In genomic region chr17:41152427-41152826, GRCm38 (mm10) we compare ENCODE assay signal across 24 mouse cellular contexts.
DNase-seq lines count a peak whose midpoint lies in the region; ATAC-seq and TF ChIP-seq lines count a peak whose summit lies in the region.
"Had no signal": no experiment of that assay in that cellular context is flagged by ENCODE, and none has a peak within 500 bp of the region (broad histone marks: within the 10 kb centered on the region; RNA-seq: fewer than 3 reads in every experiment).

No protein-coding gene starts in this region.

- H3K4me1 ChIP-seq in forebrain, postnatal 0 days (ENCODE audit: insufficient read depth) = no peaks in the 10 kb centered on the region
- H3K4me1 ChIP-seq in forebrain, embryonic 13.5 days = no peaks in the 10 kb centered on the region
- H3K4me1 ChIP-seq in hindbrain, embryonic 16.5 days (ENCODE audit: control insufficient read depth, insufficient read depth, low read depth, low read length) = no peaks in the 10 kb centered on the region
- no peaks in the 10 kb centered on the region for H3K4me1 ChIP-seq in hindbrain, embryonic 10.5 days (replicated peaks)
- no peaks in the 10 kb centered on the region for H3K4me1 ChIP-seq in embryonic facial prominence, embryonic 10.5 days
- H3K4me1 ChIP-seq: embryonic facial prominence, embryonic 13.5 days; forebrain, embryonic 12.5 days had no signal

- H3K27me3 ChIP-seq in forebrain, postnatal 0 days (ENCODE audit: insufficient read depth, low read length) = no peaks in the 10 kb centered on the region
- no peaks in the 10 kb centered on the region for H3K27me3 ChIP-seq in forebrain, embryonic 13.5 days
- no peaks in the 10 kb centered on the region for H3K27me3 ChIP-seq in hindbrain, embryonic 16.5 days (replicated peaks; ENCODE audit: control insufficient read depth, insufficient read depth, low read length)
- no peaks in the 10 kb centered on the region for H3K27me3 ChIP-seq in hindbrain, embryonic 10.5 days (ENCODE audit: insufficient read depth, poor library complexity, severe bottlenecking)
- H3K27me3 ChIP-seq in embryonic facial prominence, embryonic 10.5 days (replicated peaks; ENCODE audit: low read depth, poor library complexity, severe bottlenecking) = no peaks in the 10 kb centered on the region
- H3K27me3 ChIP-seq: embryonic facial prominence, embryonic 13.5 days; forebrain, embryonic 12.5 days had no signal

- intact Hi-C loops in left cerebral cortex, postnatal 25 days (cut with DNase I) = no loop called here
- intact Hi-C loops in left cerebral cortex, adult 2 months (cut with DNase I) = no loop called here

- no peak for TF ChIP-seq CTCF in forebrain, postnatal 0 days (IDR thresholded peaks at IDR 0.05; ENCODE audit: low read depth)
- no peak for TF ChIP-seq CTCF in left cerebral cortex, adult 2 months (IDR thresholded peaks at IDR 0.05)

- DNase-seq in forebrain, postnatal 0 days = peak; percentile 13
- no peak for DNase-seq in hindbrain, embryonic 10.5 days (ENCODE audit: low spot score)
- DNase-seq in left cerebral cortex, postnatal 25 days (ENCODE audit: low spot score in 2 of 2) = peak; percentile 4 to 11
- no peak for DNase-seq in left cerebral cortex, adult 2 months (ENCODE audit: extremely low spot score in 1 of 2, low spot score in 2 of 2)
- DNase-seq in embryonic facial prominence, embryonic 10.5 days (ENCODE audit: low spot score) = no peak
- DNase-seq: adrenal gland, adult 8-10 months; adrenal gland, postnatal 25 days; cerebellum, adult 11 months; cerebellum, adult 2 months; cerebellum, adult 9-11 months; cerebellum, postnatal 25 days; gastrocnemius, adult 2 months; gastrocnemius, postnatal 14 days; heart, adult 11 months had no signal

- no peak overlapping the region for H3K4me3 ChIP-seq in forebrain, postnatal 0 days (ENCODE audit: low read depth, low read length)
- no peak overlapping the region for H3K4me3 ChIP-seq in forebrain, embryonic 13.5 days
- H3K4me3 ChIP-seq in hindbrain, embryonic 16.5 days (ENCODE audit: low read length) = no peak overlapping the region
- no peak overlapping the region for H3K4me3 ChIP-seq in hindbrain, embryonic 10.5 days
- H3K4me3 ChIP-seq in left cerebral cortex, adult 2 months = no peak overlapping the region
- H3K4me3 ChIP-seq in embryonic facial prominence, embryonic 10.5 days = no peak overlapping the region
- H3K4me3 ChIP-seq: embryonic facial prominence, embryonic 13.5 days; erythroblast, embryonic 14.5 days; forebrain, embryonic 12.5 days; gastrocnemius, adult 2 months had no signal

- H3K4me2 ChIP-seq in forebrain, postnatal 0 days (ENCODE audit: low read depth) = no peak overlapping the region
- H3K4me2 ChIP-seq in forebrain, embryonic 13.5 days = no peak overlapping the region
- H3K4me2 ChIP-seq in hindbrain, embryonic 16.5 days (ENCODE audit: low read length) = no peak overlapping the region
- H3K4me2 ChIP-seq: embryonic facial prominence, embryonic 13.5 days; forebrain, embryonic 12.5 days; heart, embryonic 11.5 days had no signal

- ATAC-seq in forebrain, postnatal 0 days = peak; percentile 21; the same call in 1 of the 2 replicates
- no peak for ATAC-seq in forebrain, embryonic 13.5 days
- peak; percentile 30; the same call in 1 of the 2 replicates for ATAC-seq in hindbrain, embryonic 16.5 days
- ATAC-seq: activated CD4-positive, CD25-positive, alpha-beta regulatory T cell, adult 4 months; forebrain, embryonic 16.5 days; inflammation-experienced regulatory T-cells, adult 6 months; intestine, embryonic 16.5 days had no signal

- WGBS in forebrain, postnatal 0 days = 60% methylated on average over 2 of the region's 2 CpGs
- 74% methylated on average over 2 of the region's 2 CpGs for WGBS in forebrain, embryonic 13.5 days
- WGBS in hindbrain, embryonic 16.5 days = 49% methylated on average over 2 of the region's 2 CpGs
- 72% methylated on average over 2 of the region's 2 CpGs for WGBS in hindbrain, embryonic 10.5 days
- 68% methylated on average over 2 of the region's 2 CpGs for WGBS in embryonic facial prominence, embryonic 10.5 days

- no peaks in the 10 kb centered on the region for H3K9me3 ChIP-seq in forebrain, postnatal 0 days (ENCODE audit: low read length)
- H3K9me3 ChIP-seq in forebrain, embryonic 13.5 days (replicated peaks) = no peaks in the 10 kb centered on the region
- H3K9me3 ChIP-seq in hindbrain, embryonic 16.5 days (ENCODE audit: control insufficient read depth, low read length) = no peaks in the 10 kb centered on the region
- H3K9me3 ChIP-seq in hindbrain, embryonic 10.5 days = no peaks in the 10 kb centered on the region
- no peaks in the 10 kb centered on the region for H3K9me3 ChIP-seq in embryonic facial prominence, embryonic 10.5 days
- H3K9me3 ChIP-seq: embryonic facial prominence, embryonic 13.5 days; forebrain, embryonic 12.5 days had no signal

- H3K27ac ChIP-seq in forebrain, postnatal 0 days (ENCODE audit: low read depth, low read length) = no peak overlapping the region
- H3K27ac ChIP-seq in forebrain, embryonic 13.5 days = no peak overlapping the region
- H3K27ac ChIP-seq in hindbrain, embryonic 16.5 days (ENCODE audit: low read depth, low read length) = no peak overlapping the region
- H3K27ac ChIP-seq in hindbrain, embryonic 10.5 days = no peak overlapping the region
- H3K27ac ChIP-seq in left cerebral cortex, adult 2 months = no peak overlapping the region
- no peak overlapping the region for H3K27ac ChIP-seq in embryonic facial prominence, embryonic 10.5 days (replicated peaks)
- H3K27ac ChIP-seq: embryonic facial prominence, embryonic 13.5 days; forebrain, embryonic 12.5 days; gastrocnemius, adult 2 months had no signal

- no peak overlapping the region for H3K9ac ChIP-seq in forebrain, postnatal 0 days
- H3K9ac ChIP-seq in forebrain, embryonic 13.5 days = no peak overlapping the region
- H3K9ac ChIP-seq in hindbrain, embryonic 16.5 days (ENCODE audit: low read depth, low read length) = no peak overlapping the region
- H3K9ac ChIP-seq: embryonic facial prominence, embryonic 13.5 days; forebrain, embryonic 12.5 days had no signal

- H3K36me3 ChIP-seq in forebrain, postnatal 0 days (ENCODE audit: insufficient read depth) = no peaks in the 10 kb centered on the region
- no peaks in the 10 kb centered on the region for H3K36me3 ChIP-seq in forebrain, embryonic 13.5 days (ENCODE audit: poor library complexity, severe bottlenecking)
- no peaks in the 10 kb centered on the region for H3K36me3 ChIP-seq in hindbrain, embryonic 16.5 days (ENCODE audit: control insufficient read depth, insufficient read depth, low read length)
- H3K36me3 ChIP-seq in hindbrain, embryonic 10.5 days = no peaks in the 10 kb centered on the region
- no peaks in the 10 kb centered on the region for H3K36me3 ChIP-seq in embryonic facial prominence, embryonic 10.5 days (replicated peaks)
- H3K36me3 ChIP-seq: embryonic facial prominence, embryonic 13.5 days; forebrain, embryonic 12.5 days had no signal

Comparison
In these comparisons a context has a peak if more than half of its experiments do, and no peak if none do; other contexts are left out.
1. DNase-seq: peak in forebrain, postnatal 0 days (single experiment) and left cerebral cortex, postnatal 25 days (2 of 2); none in hindbrain, embryonic 10.5 days (single experiment), left cerebral cortex, adult 2 months (0 of 2) and embryonic facial prominence, embryonic 10.5 days (single experiment).